Mouse (Mus musculus): ENCODE results near the gene Isx.

GRCm38 (mm10) chr8:74851837-74852236 is 21.1 kb upstream of the Isx start:
- no peak for TF ChIP-seq POLR2A (IDR thresholded peaks at IDR 0.05; ENCODE audit: borderline replicate concordance, control insufficient read depth, low read depth, low read length)
- no peak for TF ChIP-seq CTCF (IDR thresholded peaks at IDR 0.05; ENCODE audit: control insufficient read depth, insufficient read depth, low read length)

Data from bone marrow, adult 2 months (tissue).